Mouse (Mus musculus): Measurements from ENCODE around the gene Pofut2.

The Pofut2 gene

DNA sequence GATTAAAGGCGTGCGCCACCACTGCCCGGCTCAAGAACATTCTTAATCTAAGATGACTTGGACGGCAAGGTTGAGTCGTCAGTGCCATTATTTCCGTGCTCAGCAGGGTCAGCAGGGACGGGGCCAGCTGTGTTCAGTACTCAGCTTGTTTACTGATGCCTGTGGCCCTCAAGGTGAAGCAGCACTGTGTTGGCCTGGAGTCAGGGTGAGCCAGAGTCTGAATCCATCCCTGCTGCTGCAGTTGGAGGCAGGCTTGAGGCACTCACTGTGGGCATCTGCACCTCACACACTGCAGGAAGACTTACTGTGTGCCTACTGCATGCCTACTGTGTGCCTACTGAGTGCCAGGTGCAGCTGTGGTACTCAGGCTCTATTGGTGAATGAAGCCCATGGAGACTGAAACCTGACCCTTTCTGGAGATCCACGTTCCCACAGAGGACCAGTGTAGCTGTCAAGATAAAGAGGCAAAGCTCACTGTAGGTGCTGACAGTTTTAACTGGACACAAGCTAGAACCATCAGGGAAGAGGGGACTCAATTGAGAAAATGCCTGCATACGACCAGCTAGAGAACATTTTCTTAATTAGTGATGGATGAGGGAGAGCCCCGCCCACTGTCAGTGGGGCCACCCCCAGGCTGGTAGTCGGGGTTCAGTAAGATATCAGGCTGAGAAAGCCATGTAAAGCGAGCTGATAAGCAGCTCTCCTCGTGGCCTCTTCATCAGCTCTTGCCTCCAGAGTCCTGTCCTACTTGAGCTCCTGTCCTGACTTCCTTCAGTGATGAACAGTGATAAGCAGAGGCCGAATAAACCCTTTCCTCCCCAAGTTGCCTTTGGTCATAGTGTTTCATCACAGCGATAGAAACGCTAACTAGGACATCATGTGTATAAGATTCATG lies 26.9 kb upstream of the Pofut2 start:
- no peak for DNase-seq

- no peak for DNase-seq
Measured at GRCm38 (mm10) chr10:77233230-77233629, 25.8 kb upstream of the Pofut2 start.

DNA sequence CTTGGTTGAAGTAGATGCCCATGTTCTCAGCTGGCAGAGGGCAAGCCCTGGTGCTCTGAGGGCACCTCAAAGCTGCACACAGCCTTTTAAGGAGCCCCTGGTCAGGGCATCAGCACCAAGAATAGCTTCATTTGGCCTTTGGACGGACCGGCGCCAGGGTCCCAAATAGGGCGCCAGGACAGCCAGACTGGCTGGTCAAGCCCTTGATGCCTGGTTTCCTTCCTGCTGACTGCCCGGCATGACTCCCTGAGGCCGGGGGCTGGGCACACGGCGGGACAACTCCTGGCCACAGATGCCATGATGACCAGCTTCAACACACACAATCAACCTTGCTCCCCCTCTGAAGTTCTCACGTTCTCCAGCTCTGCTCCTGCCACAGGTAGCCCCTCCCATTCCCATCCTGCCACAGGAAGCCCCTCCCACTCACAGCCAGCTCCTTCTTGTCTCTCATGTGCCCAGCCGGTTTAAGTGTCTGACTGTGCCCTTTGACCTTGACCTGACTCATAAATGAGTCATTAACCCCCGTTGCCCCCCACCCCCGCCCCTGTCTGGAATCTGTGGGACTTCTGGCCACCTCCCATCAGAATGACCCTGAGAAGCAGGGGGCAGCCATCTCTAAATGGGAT lies 23.9 kb upstream of the Pofut2 start:
- no peak for DNase-seq

DNA sequence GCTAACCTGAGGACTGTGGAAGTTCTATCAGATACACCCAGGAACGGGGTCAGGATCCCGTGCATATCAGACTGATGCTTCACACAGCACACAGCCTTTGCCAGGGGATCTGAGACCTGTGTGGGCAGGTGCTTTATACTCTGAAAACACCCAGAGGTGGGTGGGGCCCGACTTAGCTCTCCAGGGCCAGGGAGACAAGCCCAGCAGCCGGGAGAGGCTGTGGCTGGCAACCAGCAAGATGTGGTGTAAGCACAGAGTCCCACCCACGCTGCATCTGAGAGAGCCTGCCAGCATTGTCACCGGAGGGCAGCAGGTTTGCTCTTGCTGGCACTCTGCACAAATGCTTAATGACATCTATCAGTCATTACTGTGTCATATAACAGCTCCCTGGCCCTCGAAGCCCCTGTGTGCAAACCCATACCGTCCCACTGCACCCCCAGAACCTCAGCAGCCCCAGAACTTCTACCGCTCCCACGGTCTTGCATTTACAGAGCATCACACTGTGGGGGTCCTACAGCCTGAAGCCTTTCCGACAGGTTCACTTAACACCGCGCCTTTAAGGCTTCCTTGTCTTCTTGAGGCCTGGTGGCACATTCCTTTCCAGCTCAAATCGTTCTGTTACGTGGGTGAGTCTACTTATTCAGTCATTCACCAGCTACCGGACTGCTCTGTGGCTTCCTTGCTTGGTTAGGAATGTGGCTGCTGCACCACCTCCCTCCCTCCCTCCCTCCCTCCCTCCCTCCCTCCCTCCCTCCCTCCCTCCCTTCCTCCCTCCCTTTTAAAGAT lies 21.0 kb upstream of the Pofut2 start:
- DNase-seq, result no peak

DNA sequence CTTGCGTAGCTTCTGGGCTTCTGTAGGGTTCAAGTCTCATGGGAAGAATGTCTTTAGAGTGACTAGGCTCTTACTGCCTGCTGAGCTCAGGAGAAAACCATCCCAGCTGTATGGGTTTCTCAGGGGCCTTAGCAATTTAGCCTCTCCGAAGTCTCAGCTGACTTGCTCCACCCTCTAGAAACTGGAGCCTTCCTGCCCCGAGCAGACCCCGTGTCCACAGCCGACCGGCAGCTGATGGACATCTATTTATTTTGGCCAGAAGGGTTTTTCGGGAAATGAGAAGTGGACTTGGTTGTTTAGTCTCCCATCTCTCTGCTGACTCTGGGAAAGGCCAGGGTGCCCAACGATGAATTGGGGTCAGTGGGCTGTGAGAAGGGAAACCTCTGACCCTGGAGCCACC lies 18.3 kb upstream of the Pofut2 start:
- no peak for DNase-seq

DNA sequence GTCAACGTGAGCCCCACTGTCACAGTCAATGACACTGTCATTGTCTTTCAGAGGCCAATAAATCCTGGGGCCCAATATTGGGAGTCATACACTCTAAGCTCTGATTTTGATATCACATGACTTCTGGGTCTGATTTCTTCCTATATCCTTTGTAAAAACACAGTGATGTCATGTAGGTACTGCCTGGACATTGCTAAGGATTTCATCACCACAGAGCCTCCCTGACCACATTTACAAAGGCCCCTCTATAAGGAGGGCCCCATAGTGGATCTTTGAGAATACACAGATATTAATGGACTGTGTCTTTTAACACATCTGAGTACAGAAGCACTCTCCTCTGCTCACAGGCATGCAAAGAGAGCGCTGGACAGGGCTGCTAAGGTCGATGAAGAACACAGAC lies 16.6 kb upstream of the Pofut2 start:
- no peak for DNase-seq

- DNase-seq, result no peak
Measured at GRCm38 (mm10) chr10:77242871-77243270, 16.1 kb upstream of the Pofut2 start.

- DNase-seq, result no peak
Measured at GRCm38 (mm10) chr10:77243572-77244161, 15.4 kb upstream of the Pofut2 start.

GRCm38 (mm10) chr10:77244777-77245176 lies 14.2 kb upstream of the Pofut2 start:
- DNase-seq, result no peak

GRCm38 (mm10) chr10:77247048-77247447 lies 12.0 kb upstream of the Pofut2 start:
- no peak for DNase-seq

- no peak for DNase-seq
Measured at GRCm38 (mm10) chr10:77247707-77248106, 11.3 kb upstream of the Pofut2 start.

- no peak for DNase-seq
Measured at GRCm38 (mm10) chr10:77251223-77251783, 7.7 kb upstream of the Pofut2 start.

DNA sequence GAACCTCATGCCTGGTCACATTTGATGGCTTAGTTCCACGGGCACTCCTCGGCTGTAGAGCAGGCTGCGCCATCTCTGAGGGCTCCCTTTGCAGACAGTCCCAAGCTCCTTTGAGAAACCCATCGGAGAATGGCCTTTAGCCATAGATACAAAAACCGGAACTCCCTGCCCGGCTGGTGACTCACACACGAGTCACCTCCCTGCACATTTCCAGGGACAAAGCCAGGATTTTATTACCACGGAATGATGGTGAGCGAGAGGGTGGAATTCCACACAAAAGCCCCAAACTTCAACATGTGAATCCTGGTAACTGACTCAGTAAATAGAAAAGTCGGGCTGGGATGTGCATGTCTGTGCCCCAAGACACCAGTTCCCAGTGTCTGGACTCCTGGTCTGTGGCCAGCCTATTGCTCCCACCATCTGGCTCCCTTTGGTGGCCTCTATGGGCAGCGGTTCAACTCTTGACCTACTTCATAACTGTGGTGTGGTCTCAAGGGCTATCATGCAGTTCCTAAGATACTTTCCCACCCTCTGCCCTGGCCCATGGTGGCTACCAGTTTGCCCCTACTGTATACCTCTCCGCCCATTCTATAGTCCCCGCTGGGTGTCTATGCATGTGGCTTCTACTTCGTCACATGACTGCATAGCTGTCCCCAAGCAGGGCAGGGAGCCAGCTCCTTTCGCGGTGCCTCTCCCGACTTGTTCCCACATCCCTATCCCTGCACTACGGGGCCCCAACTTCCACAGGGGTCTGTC lies 7.1 kb upstream of the Pofut2 start:
- no peak for DNase-seq

DNA sequence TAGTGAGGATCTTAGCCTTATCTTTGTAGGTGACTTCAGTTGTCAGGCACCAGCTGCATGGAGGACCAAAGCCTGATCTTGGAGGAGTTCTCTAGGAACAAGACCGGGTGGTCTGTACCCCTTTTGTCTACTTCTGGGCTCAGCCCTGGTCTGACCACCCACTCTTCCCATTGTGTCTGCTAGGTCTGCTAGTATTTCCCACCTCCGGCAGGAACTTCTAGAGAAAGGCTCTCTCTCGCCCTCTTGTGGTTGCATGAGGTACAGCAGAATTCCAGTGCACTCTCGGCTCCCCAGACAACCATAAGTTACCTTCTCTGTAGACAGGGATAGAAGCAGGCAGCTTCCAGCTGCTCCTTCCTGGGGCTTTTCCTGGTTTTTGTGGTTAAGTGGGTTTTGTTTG lies 6.2 kb upstream of the Pofut2 start:
- peak; percentile 69 for DNase-seq

DNA sequence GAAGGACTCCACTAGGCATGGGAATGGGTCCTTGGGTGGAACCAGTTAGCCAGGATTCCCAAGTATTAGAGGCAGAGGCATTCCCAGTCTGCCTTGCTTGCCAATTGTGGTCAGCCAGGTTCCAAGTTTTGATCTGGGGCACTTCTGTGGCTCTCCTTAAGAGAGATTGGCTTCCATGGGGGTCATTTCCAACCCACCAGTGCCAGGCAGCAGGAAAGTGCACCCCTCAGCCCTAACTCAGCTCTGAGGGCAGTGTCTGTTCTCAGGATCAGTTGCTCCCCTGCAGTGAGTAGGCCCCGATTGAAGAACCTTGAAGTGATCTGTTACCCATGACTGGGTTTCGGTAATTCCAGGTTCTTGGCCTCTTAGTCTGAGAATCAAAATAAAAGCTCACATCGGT lies 3.8 kb upstream of the Pofut2 start:
- no peak for DNase-seq

- DNase-seq, result no peak
Measured at GRCm38 (mm10) chr10:77255676-77256075, 3.3 kb upstream of the Pofut2 start.

DNA sequence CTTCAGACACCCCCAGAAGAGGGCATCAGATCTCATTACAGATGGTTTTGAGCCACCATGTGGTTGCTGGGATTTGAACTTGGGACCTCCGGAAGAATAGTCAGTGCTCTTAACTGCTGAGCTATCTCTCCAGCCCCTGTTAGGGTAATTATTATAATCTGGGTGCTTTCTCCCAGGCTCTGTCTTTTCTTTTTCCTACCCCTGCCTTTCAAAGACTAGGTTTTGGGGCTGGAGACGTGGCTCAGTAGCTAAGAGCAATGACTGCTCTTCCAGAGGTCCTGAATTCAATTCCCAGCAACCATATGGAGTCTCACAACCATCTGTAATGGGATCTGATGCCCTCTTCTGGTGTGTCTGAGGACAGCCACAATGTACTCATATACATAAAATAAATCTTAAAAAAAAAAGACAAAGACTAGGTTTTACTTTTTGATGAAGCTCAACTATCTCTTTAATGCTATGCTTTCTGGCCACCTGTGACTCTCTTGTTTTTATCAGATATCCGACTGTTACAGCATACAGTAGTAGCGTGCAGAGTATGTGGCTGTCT lies 902 bp upstream of the Pofut2 start:
- no peak for DNase-seq

GRCm38 (mm10) chr10:77260166-77260875 lies 1.3 kb downstream of the Pofut2 start:
- no peak for DNase-seq

- no peak for DNase-seq
Measured at GRCm38 (mm10) chr10:77266281-77266680, 7.3 kb downstream of the Pofut2 start.

- no peak for DNase-seq
Measured at GRCm38 (mm10) chr10:77267027-77267426, 8.0 kb downstream of the Pofut2 start.

GRCm38 (mm10) chr10:77269129-77269528 lies 10.1 kb downstream of the Pofut2 start:
- DNase-seq, result no peak
